Mouse (Mus musculus) neural tube, embryonic 12.5 days (tissue): ENCODE results near the gene Cdkn1c. TPM values are rescaled to one million over a fixed set of nuclear protein-coding genes. Genes with fewer than 3 reads are reported as not detected.
A peak's percentile ranks its signal among the peaks of the same experiment; 100 is the strongest.

Source experiments
- ATAC-seq: fragments of 200-750 bp; cut with Nextera tagmentation; 2 replicates; pipeline ENCODE4 v1.8.0; 2017; ENCODE audit warnings: low read depth, mild to moderate bottlenecking, moderate TSS enrichment, moderate library complexity; ENCODE audit not compliant: low FRiP score
- H3K27ac ChIP-seq: fragments of 300-500 bp; sonication (generic); 2 replicates; pipeline ENCODE4 v1.5.1; 2016
- H3K27me3 ChIP-seq: fragments of 300-500 bp; sonication (generic); replicated peaks from 2 replicates; pipeline ENCODE4 v1.6.1; 2016; ENCODE audit warnings: mild to moderate bottlenecking
- H3K36me3 ChIP-seq: fragments of 300-500 bp; sonication (generic); 2 replicates; pipeline ENCODE4 v1.6.1; 2016; ENCODE audit warnings: mild to moderate bottlenecking
- H3K4me1 ChIP-seq: fragments of 300-500 bp; sonication (generic); 2 replicates; pipeline ENCODE4 v1.6.1; 2016
- H3K4me2 ChIP-seq: fragments of 300-500 bp; sonication (generic); replicated peaks from 2 replicates; pipeline ENCODE4 v1.6.1; 2016; ENCODE audit warnings: mild to moderate bottlenecking
- H3K4me3 ChIP-seq: fragments of 300-500 bp; sonication (generic); 2 replicates; pipeline ENCODE4 v1.5.1; 2016
- H3K9ac ChIP-seq: fragments of 300-500 bp; sonication (generic); 2 replicates; pipeline ENCODE4 v1.6.1; 2016; ENCODE audit warnings: mild to moderate bottlenecking
- H3K9me3 ChIP-seq: fragments of 300-500 bp; sonication (generic); 2 replicates; pipeline ENCODE4 v1.6.1; 2016; ENCODE audit warnings: mild to moderate bottlenecking
- WGBS: fragments of 180-500 bp; shearing (Covaris S2); methylation state at CpG from one replicate; pipeline ENCODE4 v1.1.7; 2016; 5-methylcytosine and 5-hydroxymethylcytosine counted together
- polyA plus RNA-seq: library from polyadenylated mRNA; unstranded; fragments of >200 nt; fragmentation: Nextera tagmentation; extraction: Ambion mirVana; gene quantifications from 2 replicates; pipeline ENCODE4 v1.2.1, GENCODE M21; 2016

Cdkn1c gene
- polyA plus RNA-seq, 1 experiment from 2014 or later: 1,332 TPM

GRCm38 (mm10) chr7:143467714-143468113 lies 6.9 kb upstream of the Cdkn1c start:
- H3K27ac ChIP-seq: no peak overlapping the region
- H3K36me3 ChIP-seq: no peaks in the 10 kb centered on the region
- peaks cover 21% of the 10 kb centered on the region for H3K4me1 ChIP-seq
- H3K4me2 ChIP-seq: 0 out of 2 replicates have a peak overlapping the region, but pooled peaks have one; percentile 12
- 11% methylated on average over 6 of the region's 6 CpGs for WGBS
- ATAC-seq: no peak
- H3K9me3 ChIP-seq: no peaks in the 10 kb centered on the region
- no peak overlapping the region for H3K4me3 ChIP-seq
- peaks cover 10% of the 10 kb centered on the region; the same call in 1 of the 2 replicates for H3K27me3 ChIP-seq
- H3K9ac ChIP-seq: no peak overlapping the region

GRCm38 (mm10) chr7:143466099-143466677 lies 5.3 kb upstream of the Cdkn1c start:
- WGBS: 34% methylated on average over 14 of the region's 14 CpGs
- H3K9ac ChIP-seq: no peak overlapping the region
- no peak overlapping the region for H3K4me2 ChIP-seq
- H3K27me3 ChIP-seq: peaks cover 10% of the 10 kb centered on the region; the same call in 1 of the 2 replicates
- H3K36me3 ChIP-seq: no peaks in the 10 kb centered on the region
- peaks cover 27% of the 10 kb centered on the region for H3K4me1 ChIP-seq
- peak; percentile 28; the same call in 1 of the 2 replicates for ATAC-seq
- peaks cover 7% of the 10 kb centered on the region; the same call in 1 of the 2 replicates for H3K9me3 ChIP-seq
- no peak overlapping the region for H3K4me3 ChIP-seq
- no peak overlapping the region for H3K27ac ChIP-seq

- H3K9me3 ChIP-seq: peaks cover 19% of the 10 kb centered on the region
- H3K9ac ChIP-seq: peak overlapping the region; percentile 40; the same call in 1 of the 2 replicates
- peak overlapping the region; percentile 71 for H3K4me2 ChIP-seq
- ATAC-seq: no peak
- peak overlapping the region; percentile 36 for H3K4me3 ChIP-seq
- H3K36me3 ChIP-seq: no peaks in the 10 kb centered on the region; the same call in 1 of the 2 replicates
- WGBS: 18% methylated on average over 49 of the region's 56 CpGs
- H3K4me1 ChIP-seq: peaks cover 27% of the 10 kb centered on the region
- H3K27me3 ChIP-seq: peaks cover 10% of the 10 kb centered on the region; the same call in 1 of the 2 replicates
- no peak overlapping the region for H3K27ac ChIP-seq
Observed at GRCm38 (mm10) chr7:143464811-143465560, 4.1 kb upstream of the Cdkn1c start.

- peaks cover 29% of the 10 kb centered on the region for H3K9me3 ChIP-seq
- ATAC-seq: no peak
- H3K36me3 ChIP-seq: no peaks in the 10 kb centered on the region; the same call in 1 of the 2 replicates
- H3K4me3 ChIP-seq: no peak overlapping the region
- no peak overlapping the region for H3K4me2 ChIP-seq
- WGBS: 39% methylated on average over 11 of the region's 11 CpGs
- no peak overlapping the region for H3K27ac ChIP-seq
- H3K4me1 ChIP-seq: peaks cover 27% of the 10 kb centered on the region
- H3K27me3 ChIP-seq: peaks cover 13% of the 10 kb centered on the region; the same call in 1 of the 2 replicates
- H3K9ac ChIP-seq: no peak overlapping the region
Observed at GRCm38 (mm10) chr7:143463865-143464415, 3.1 kb upstream of the Cdkn1c start.

GRCm38 (mm10) chr7:143462516-143462915 lies 1.7 kb upstream of the Cdkn1c start:
- 79% methylated on average over 5 of the region's 5 CpGs for WGBS

GRCm38 (mm10) chr7:143461920-143462319 lies 1.1 kb upstream of the Cdkn1c start:
- 0 out of 2 replicates have a peak overlapping the region, but pooled peaks have one; percentile 0 for H3K27ac ChIP-seq
- no peak overlapping the region for H3K4me3 ChIP-seq
- H3K9me3 ChIP-seq: peaks cover 30% of the 10 kb centered on the region
- H3K4me1 ChIP-seq: peaks cover 18% of the 10 kb centered on the region
- H3K9ac ChIP-seq: no peak overlapping the region
- 40% methylated on average over 11 of the region's 11 CpGs for WGBS
- H3K4me2 ChIP-seq: peak overlapping the region; percentile 38
- peaks cover 14% of the 10 kb centered on the region; the same call in 1 of the 2 replicates for H3K27me3 ChIP-seq
- H3K36me3 ChIP-seq: no peaks in the 10 kb centered on the region; the same call in 1 of the 2 replicates
- ATAC-seq: no peak

More at GRCm38 (mm10) chr7:143462516-143462915, 1.7 kb upstream of the Cdkn1c start:
- Histone ChIP-seq H3K27ac (no peak overlapping the region), H3K4me3 (no peak overlapping the region), H3K36me3 (no peaks in the 10 kb centered on the region; the same call in 1 of the 2 replicates), H3K4me1 (peaks cover 22% of the 10 kb centered on the region), H3K27me3 (peaks cover 14% of the 10 kb centered on the region; the same call in 1 of the 2 replicates), H3K9ac (no peak overlapping the region), H3K4me2 (no peak overlapping the region), H3K9me3 (peaks cover 30% of the 10 kb centered on the region)
- no peak for ATAC-seq

- Histone ChIP-seq H3K36me3 (no peaks in the 10 kb centered on the region; the same call in 1 of the 2 replicates), H3K27ac (0 out of 2 replicates have a peak overlapping the region, but pooled peaks have one; percentile 0), H3K4me1 (peaks cover 18% of the 10 kb centered on the region), H3K9ac (no peak overlapping the region), H3K4me3 (peak overlapping the region; percentile 67; the same call in 1 of the 2 replicates), H3K4me2 (peak overlapping the region; percentile 38), H3K27me3 (peaks cover 14% of the 10 kb centered on the region; the same call in 1 of the 2 replicates), H3K9me3 (peaks cover 30% of the 10 kb centered on the region)
- 48% methylated on average over 29 of the region's 32 CpGs for WGBS
- peak; percentile 73 for ATAC-seq
Observed at GRCm38 (mm10) chr7:143461294-143461870, 532 bp upstream of the Cdkn1c start.

- H3K9me3 ChIP-seq: peaks cover 30% of the 10 kb centered on the region
- ATAC-seq: peak; percentile 7; the same call in 1 of the 2 replicates
- no peaks in the 10 kb centered on the region; the same call in 1 of the 2 replicates for H3K36me3 ChIP-seq
- H3K4me1 ChIP-seq: peaks cover 16% of the 10 kb centered on the region
- peak overlapping the region; percentile 86 for H3K9ac ChIP-seq
- 36% methylated on average over 60 of the region's 60 CpGs for WGBS
- peaks cover 12% of the 10 kb centered on the region; the same call in 1 of the 2 replicates for H3K27me3 ChIP-seq
- peak overlapping the region; percentile 62 for H3K4me2 ChIP-seq
- peak overlapping the region; percentile 67 for H3K4me3 ChIP-seq
- H3K27ac ChIP-seq: peak overlapping the region; percentile 66
Observed at GRCm38 (mm10) chr7:143460217-143460834, 524 bp downstream of the Cdkn1c start.

GRCm38 (mm10) chr7:143459332-143460211 lies 1.3 kb downstream of the Cdkn1c start:
- H3K4me2 ChIP-seq: peak overlapping the region; percentile 62
- peak; percentile 15; the same call in 1 of the 2 replicates for ATAC-seq
- H3K9ac ChIP-seq: peak overlapping the region; percentile 86
- H3K36me3 ChIP-seq: no peaks in the 10 kb centered on the region; the same call in 1 of the 2 replicates
- peak overlapping the region; percentile 67 for H3K4me3 ChIP-seq
- WGBS: 29% methylated on average over 100 of the region's 100 CpGs
- 0 out of 2 replicates have a peak, but pooled peaks cover 5% of the 10 kb centered on the region for H3K27me3 ChIP-seq
- peak overlapping the region; percentile 66 for H3K27ac ChIP-seq
- peaks cover 30% of the 10 kb centered on the region for H3K9me3 ChIP-seq
- peaks cover 9% of the 10 kb centered on the region for H3K4me1 ChIP-seq

- WGBS: 34% methylated on average over 38 of the region's 38 CpGs
- peaks cover 6% of the 10 kb centered on the region for H3K4me1 ChIP-seq
- H3K27me3 ChIP-seq: 0 out of 2 replicates have a peak, but pooled peaks cover 5% of the 10 kb centered on the region
- peak overlapping the region; percentile 66 for H3K27ac ChIP-seq
- peak overlapping the region; percentile 86 for H3K9ac ChIP-seq
- peak overlapping the region; percentile 67 for H3K4me3 ChIP-seq
- peaks cover 30% of the 10 kb centered on the region for H3K9me3 ChIP-seq
- H3K4me2 ChIP-seq: peak overlapping the region; percentile 62
- no peaks in the 10 kb centered on the region; the same call in 1 of the 2 replicates for H3K36me3 ChIP-seq
- ATAC-seq: no peak
Observed at GRCm38 (mm10) chr7:143458963-143459331, 1.9 kb downstream of the Cdkn1c start.
